Mouse (Mus musculus): ENCODE measurements around the gene Asnsd1. TPM values are rescaled to one million over a fixed set of nuclear protein-coding genes. Genes with fewer than 3 reads are reported as not detected.

The Asnsd1 gene
- polyA plus RNA-seq, 1 experiment, result 2.2 TPM

DNA sequence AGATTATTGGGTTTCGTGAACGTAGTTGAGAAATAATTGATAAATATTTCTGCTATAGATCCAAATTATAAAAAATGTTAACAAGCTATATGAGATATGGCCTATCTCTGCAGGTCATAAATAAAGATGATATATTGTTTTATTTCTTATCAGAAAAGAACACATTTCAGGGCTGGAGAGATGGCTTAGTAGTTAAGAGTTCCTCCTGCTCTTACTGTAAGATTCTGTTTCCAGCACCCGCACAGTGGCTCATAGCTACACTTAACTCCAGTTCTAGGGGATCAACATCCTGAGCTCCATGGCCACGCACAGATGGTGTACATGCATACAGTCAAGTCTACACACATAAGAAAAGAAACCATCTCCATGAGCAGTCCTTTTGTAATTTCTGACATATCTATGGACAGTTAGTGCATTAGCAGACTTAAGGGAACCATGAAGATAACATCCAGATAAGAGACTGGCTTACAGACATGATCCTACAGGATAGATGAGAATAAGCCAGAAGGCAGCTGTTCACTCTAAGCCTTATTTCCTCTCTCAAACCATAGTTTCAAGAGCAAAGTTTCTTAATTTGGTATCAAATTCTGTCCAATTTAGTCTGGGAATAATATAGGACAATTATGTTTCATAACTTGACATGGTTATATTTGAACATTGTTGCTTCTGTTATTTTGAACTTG is 30.7 kb downstream of the Asnsd1 start:
- Histone ChIP-seq H3K27ac (ENCODE audit: insufficient read depth, low read depth, low read length) (no peak overlapping the region), H3K36me3 (ENCODE audit: control insufficient read depth, insufficient read depth, low read length) (peaks cover 14% of the 10 kb centered on the region), H3K4me1 (ENCODE audit: control insufficient read depth, insufficient read depth, insufficient read length, low read length) (peaks cover 8% of the 10 kb centered on the region; the same call in 1 of the 2 replicates), H3K27me3 (ENCODE audit: control insufficient read depth, insufficient read depth, low read length) (no peaks in the 10 kb centered on the region), H3K4me3 (ENCODE audit: low read depth, low read length) (no peak overlapping the region)
- TF ChIP-seq CTCF (IDR thresholded peaks at IDR 0.05; ENCODE audit: extremely low read depth, insufficient read length, insufficient replicate concordance, low read depth, low read length), result no peak
- no peak for TF ChIP-seq POLR2A (IDR thresholded peaks at IDR 0.05; ENCODE audit: low read depth, low read length)
- 94% methylated on average over 4 of the region's 4 CpGs for WGBS

DNA sequence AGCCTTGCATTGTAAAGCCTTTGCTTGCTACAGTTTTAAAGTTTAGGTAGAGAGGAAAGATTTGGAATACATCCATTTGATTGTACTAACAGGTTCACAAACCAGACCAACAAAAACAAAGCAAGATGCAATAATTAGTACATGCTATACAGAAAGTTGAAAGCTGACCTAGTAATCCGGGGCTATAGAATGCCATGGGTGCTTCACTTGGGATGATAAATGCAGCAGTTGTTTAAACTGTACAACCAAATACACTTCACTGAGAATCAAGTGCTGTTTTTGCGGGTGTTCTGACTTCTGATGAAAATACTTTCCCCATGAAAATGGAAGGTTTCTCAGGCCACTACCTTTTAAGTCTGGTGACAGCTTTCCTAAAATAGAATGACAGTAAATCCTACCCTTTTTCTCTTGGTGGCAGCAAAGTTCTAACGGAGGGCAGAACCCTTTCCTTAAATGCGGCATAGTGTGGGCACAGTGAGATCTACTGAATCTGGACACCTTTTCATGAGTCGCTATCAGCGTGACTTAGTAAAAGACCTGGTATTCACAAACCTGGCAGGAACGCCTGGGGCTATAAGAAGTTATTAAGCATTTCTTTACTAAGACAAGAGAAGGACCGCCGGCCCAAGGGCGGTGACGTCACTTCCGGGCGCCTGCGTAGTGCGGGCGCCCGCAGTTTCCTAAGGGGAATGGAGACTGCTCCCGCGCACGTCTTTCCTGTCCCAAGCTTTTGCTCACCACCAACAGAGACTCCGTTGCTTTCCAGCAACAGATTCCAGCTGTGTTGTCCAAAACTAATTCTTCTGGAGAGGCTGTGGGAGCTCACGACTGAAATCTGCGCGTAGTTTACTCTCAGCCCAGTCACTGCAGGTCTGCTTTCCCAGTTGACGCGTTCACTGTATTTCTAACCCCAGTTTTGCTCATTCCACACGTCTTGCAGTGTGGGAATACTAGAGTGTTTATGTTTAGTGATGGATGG is 39.3 kb downstream of the Asnsd1 start, which contains the start of gene Osgepl1:
Osgepl1 (plus strand) TSS at position 636 of the 979 bp plus-strand sequence.
- Histone ChIP-seq H3K27me3 (ENCODE audit: control insufficient read depth, insufficient read depth, low read length) (no peaks in the 10 kb centered on the region), H3K4me3 (ENCODE audit: low read depth, low read length) (peak within 1 kb of the TSS; percentile 74)
- WGBS, result 1% methylated on average over 27 of the region's 27 CpGs

DNA sequence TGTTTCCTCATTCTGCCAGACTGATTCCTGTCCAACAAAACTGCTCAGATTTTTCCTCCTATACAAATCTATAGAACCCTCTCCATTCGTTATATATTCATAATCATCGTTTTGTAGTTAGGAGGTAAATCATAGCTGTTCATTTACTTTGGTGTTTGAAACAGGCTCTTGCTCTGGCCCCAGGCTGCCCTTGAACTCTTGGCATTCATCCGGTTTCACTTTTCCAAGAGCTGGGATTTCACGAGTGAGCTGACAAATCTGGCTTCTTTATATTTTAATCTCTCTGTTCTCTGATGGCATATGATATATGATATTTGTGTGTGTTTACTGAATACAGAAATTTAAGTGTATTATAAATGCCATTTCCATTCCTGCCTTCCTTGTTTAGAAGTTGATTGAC is 52.0 kb downstream of the Asnsd1 start:
- TF ChIP-seq CTCF (IDR thresholded peaks at IDR 0.05; ENCODE audit: extremely low read depth, insufficient read length, insufficient replicate concordance, low read depth, low read length) (no peak), POLR2A (IDR thresholded peaks at IDR 0.05; ENCODE audit: low read depth, low read length) (no peak)
- H3K4me3 ChIP-seq (ENCODE audit: low read depth, low read length), result no peak overlapping the region
- no peaks in the 10 kb centered on the region for H3K27me3 ChIP-seq (ENCODE audit: control insufficient read depth, insufficient read depth, low read length)
- peaks cover 6% of the 10 kb centered on the region for H3K36me3 ChIP-seq (ENCODE audit: control insufficient read depth, insufficient read depth, low read length)
- no peaks in the 10 kb centered on the region for H3K4me1 ChIP-seq (ENCODE audit: control insufficient read depth, insufficient read depth, insufficient read length, low read length)
- 52% methylated on average over 4 of the region's 4 CpGs for WGBS
- H3K27ac ChIP-seq (ENCODE audit: insufficient read depth, low read depth, low read length), result no peak overlapping the region

More for the DNA sequence above, 39.3 kb downstream of the Asnsd1 start, which contains the start of gene Osgepl1:
- Histone ChIP-seq H3K4me1 (ENCODE audit: control insufficient read depth, insufficient read depth, insufficient read length, low read length) (no peaks in the 10 kb centered on the region), H3K36me3 (ENCODE audit: control insufficient read depth, insufficient read depth, low read length) (peaks cover 11% of the 10 kb centered on the region), H3K27ac (ENCODE audit: insufficient read depth, low read depth, low read length) (peak within 1 kb of the TSS; percentile 44)
- TF ChIP-seq POLR2A (IDR thresholded peaks at IDR 0.05; ENCODE audit: low read depth, low read length), result no peak; the same call in 1 of the 2 replicates
- TF ChIP-seq CTCF (IDR thresholded peaks at IDR 0.05; ENCODE audit: extremely low read depth, insufficient read length, insufficient replicate concordance, low read depth, low read length), result no peak

DNA sequence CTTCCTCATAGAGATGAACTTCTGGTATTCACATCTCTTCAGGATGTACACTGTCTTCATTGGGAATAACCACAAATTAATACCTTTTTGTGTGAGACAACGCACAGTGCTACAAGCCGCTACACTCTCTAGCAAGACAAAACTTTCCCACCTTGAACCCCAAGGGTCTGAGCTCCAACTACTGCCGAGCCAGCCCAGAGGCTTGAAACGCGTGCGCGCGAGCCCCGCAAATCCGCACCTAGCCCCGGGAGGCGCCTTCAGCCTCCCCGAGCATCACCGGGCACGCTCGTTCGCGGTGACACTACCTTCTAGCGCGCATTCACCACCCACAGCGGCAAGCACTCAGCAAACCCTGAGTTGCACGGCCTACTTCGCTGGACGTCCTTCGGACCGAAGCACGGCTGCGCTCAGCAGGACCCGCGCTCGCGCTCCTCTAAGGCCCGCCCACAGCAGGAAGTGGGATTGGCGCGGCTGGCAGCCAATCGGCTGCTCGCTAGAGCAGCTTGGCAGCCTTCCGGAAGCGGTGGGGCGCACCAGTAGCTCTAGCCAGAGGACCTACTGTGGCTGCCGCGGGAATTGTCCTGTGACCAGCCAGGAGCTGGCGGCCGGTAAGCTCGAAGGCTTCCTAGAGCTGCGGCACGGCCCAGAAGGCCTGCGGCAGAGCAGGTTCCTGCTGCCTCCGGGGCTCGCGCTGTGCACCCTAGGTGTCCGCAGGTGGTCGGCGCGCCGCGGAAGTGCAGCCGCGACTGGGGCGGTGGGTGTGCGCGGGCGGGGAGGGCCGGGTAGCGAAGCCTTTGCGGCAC is 55.8 kb downstream of the Asnsd1 start, which contains the start of the genes Pms1, Ormdl1 and Gm28778:
Pms1 (minus strand) TSS at position 438 of the 803 bp plus-strand sequence.
Ormdl1 (plus strand) TSS at position 515 of the 803 bp plus-strand sequence.
Gm28778 (plus strand) TSS at position 531 of the 803 bp plus-strand sequence.
- Histone ChIP-seq H3K36me3 (ENCODE audit: control insufficient read depth, insufficient read depth, low read length) (peaks cover 3% of the 10 kb centered on the region; the same call in 1 of the 2 replicates), H3K27me3 (ENCODE audit: control insufficient read depth, insufficient read depth, low read length) (no peaks in the 10 kb centered on the region), H3K4me1 (ENCODE audit: control insufficient read depth, insufficient read depth, insufficient read length, low read length) (no peaks in the 10 kb centered on the region), H3K4me3 (ENCODE audit: low read depth, low read length) (peak within 1 kb of the TSS; percentile 89), H3K27ac (ENCODE audit: insufficient read depth, low read depth, low read length) (peak within 1 kb of the TSS; percentile 61)
- peak; percentile 92; the same call in 1 of the 2 replicates for TF ChIP-seq POLR2A (IDR thresholded peaks at IDR 0.05; ENCODE audit: low read depth, low read length)
- no peak for TF ChIP-seq CTCF (IDR thresholded peaks at IDR 0.05; ENCODE audit: extremely low read depth, insufficient read length, insufficient replicate concordance, low read depth, low read length)
- under 1% methylated on average over 66 of the region's 66 CpGs for WGBS

Other genes starting within 250 kb of the Asnsd1 start
- not detected in 2 replicates for gene 1700019A02Rik, start 165.1 kb downstream of the Asnsd1 start, polyA plus RNA-seq (2012; rRNA removed)
- gene Pms1, start 55.7 kb downstream of the Asnsd1 start, polyA plus RNA-seq (2012; rRNA removed), result 0.19 and 0.42 TPM in 2 replicates
- 3.3 and 4.4 TPM in 2 replicates for gene Ormdl1, start 55.7 kb downstream of the Asnsd1 start, polyA plus RNA-seq (2012; rRNA removed)
- gene Gm28778, start 55.6 kb downstream of the Asnsd1 start, polyA plus RNA-seq (2012; rRNA removed), result 12.2 and 22.5 TPM in 2 replicates
- gene Osgepl1, start 39.1 kb downstream of the Asnsd1 start, polyA plus RNA-seq (2012; rRNA removed), result 0.85 and 1.2 TPM in 2 replicates
- gene Asdurf, start 133 bp downstream of the Asnsd1 start, polyA plus RNA-seq (2012; rRNA removed), result not detected in 2 replicates
- not detected in 2 replicates for gene Gm28551, start 85 bp downstream of the Asnsd1 start, polyA plus RNA-seq (2012; rRNA removed)